Mouse (Mus musculus) T-helper 17 cell (primary cell): ENCODE measurements around the gene Tnfsf13.

Experiments used
- in situ Hi-C, 2 experiments: fragments of 300-600 bp; cut with MboI, MseI; formaldehyde crosslinking; loops; 1 replicate in 1 of 2; 2 replicates in 1 of 2; pipeline ENCODE4 v1.15.1; 2025; ENCODE audit warnings: high pct_unique_total_duplicates in 2 of 2

The Tnfsf13 gene

DNA sequence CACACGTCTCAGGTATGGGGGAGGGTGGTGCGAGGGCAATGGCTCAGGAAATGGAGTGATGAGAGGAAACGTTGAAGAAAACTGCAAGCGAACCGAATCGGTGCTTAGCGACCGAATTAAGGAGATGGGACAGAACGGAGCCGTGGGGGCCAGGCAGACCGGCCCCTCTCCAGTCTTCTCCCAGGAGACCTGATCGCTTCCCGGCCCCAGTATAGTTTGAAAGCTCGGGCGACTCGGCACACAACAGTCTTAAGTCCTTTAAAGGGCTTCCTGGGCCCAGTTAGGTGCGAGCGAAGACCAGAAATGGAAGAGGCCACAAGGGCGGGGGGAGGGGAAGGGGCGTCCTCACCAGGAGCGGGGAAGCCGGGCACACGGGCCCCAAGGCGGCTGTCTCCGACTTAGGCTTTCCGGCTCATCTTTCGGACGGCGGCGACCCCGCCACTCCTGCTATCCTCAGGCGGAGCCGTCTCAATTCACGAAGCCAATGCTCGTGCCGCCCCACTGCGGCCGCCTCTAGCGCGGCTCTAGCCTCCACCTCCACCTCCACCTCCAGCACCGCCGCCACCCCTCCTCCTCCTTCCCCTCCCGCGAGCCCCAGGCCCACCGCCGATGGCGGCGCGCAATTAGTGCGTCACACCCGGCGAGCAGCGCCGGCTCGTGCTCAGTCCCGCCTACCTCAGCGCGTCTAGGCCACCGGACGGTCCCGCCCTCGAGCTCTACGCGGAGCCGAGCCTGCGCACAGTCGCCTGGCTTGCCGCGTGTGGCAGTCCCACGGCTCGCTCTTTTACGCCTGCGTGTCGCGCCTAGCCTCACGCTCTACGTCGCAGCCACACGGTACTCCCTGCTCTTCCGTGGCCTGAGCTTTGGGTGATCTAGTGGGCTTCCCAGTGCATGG is 4.0 kb downstream of the Tnfsf13 start, which contains the start of gene Senp3:
Senp3 (minus strand) TSS at position 771 of the 895 bp plus-strand sequence.
- in situ Hi-C loops: no loop called here

- in situ Hi-C loops: no loop called here
Measured at GRCm38 (mm10) chr11:69680136-69680855, 5.3 kb downstream of the Tnfsf13 start.

DNA sequence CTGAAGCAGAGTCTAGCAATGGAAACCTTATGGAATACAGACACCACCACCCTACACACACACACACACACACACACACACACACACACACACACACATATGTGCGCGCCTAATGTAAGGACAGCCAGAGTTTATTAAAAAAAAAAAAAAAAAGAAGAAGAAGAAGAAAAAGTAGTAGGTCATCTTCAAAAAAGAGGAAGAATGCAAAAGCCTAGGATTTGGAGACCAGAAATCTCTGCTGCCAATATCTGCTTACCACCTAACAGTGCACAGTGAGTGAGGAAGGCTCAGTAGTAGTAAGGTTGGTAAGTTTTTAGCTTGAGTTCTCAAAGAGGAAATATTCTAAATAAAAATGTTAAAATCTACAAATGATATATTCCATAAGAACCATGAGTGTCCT is 6.4 kb downstream of the Tnfsf13 start:
- in situ Hi-C loops: no loop called here

DNA sequence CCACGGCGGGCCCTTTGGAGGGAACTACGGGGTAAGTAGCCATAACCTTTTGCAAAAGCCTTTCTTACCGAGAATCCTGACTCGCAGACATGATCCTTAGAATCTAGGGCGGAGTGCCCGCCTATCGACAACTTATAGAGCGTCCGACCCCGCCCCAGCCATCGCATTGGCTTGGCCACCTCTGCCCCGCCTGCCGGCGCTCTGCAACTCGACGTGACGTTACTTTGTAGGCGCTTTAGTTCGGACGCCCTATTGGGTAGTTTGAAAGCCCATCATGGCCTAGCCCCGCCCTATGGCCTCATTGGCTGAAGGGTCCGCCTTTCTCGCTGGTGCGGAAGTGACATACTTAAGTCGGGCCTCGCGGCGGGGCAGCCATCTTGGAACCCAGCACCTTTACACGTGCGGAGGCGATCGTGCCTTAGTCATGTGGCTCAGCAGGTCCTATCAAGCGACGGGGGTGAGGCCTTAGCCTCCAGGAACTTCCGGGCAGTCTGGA is 13.3 kb downstream of the Tnfsf13 start, which contains the start of gene Eif4a1:
Eif4a1 (minus strand) TSS at position 213 of the 496 bp plus-strand sequence.
- in situ Hi-C loops: loop anchor here in 1 of 2 experiments (5.0 kb wide), 1 partner anchor 570 kb away; no protein-coding TSS in a partner anchor

- in situ Hi-C loops: loop anchor here in 1 of 2 experiments (5.0 kb wide), 1 partner anchor 569 kb away; no protein-coding TSS in a partner anchor
Measured at GRCm38 (mm10) chr11:69671726-69672124, 13.9 kb downstream of the Tnfsf13 start.

GRCm38 (mm10) chr11:69670786-69671725 is 14.5 kb downstream of the Tnfsf13 start:
- in situ Hi-C loops: loop anchor here in 1 of 2 experiments (5.0 kb wide), 1 partner anchor 569 kb away; no protein-coding TSS in a partner anchor

DNA sequence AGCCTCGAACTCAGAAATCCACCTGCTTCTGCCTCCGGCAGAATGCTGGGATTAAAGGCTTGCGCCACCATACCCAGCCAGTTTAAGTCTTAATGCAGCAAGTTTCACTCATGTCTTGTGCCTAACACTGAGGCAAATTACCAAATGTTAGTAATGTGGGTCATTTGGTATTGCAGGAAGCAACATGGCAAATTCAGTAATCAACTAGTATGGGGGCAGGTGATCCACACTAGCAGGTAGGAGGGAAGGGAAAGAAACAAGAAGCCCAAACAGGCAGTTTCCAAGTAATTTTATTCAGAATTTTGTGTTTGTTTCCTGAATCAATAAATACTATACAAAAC is 18.9 kb downstream of the Tnfsf13 start:
- in situ Hi-C loops: no loop called here

- in situ Hi-C loops: no loop called here
Measured at GRCm38 (mm10) chr11:69665961-69666664, 19.5 kb downstream of the Tnfsf13 start, which contains the start of gene Cd68. Gene Cd68, minus strand, starts transcription at chr11:69666153.

GRCm38 (mm10) chr11:69665457-69665960 is 20.1 kb downstream of the Tnfsf13 start:
- in situ Hi-C loops: no loop called here

GRCm38 (mm10) chr11:69664841-69665240 is 20.7 kb downstream of the Tnfsf13 start:
- in situ Hi-C loops: no loop called here

GRCm38 (mm10) chr11:69663795-69664194 is 21.8 kb downstream of the Tnfsf13 start:
- in situ Hi-C loops: no loop called here

- in situ Hi-C loops: no loop called here
Measured at GRCm38 (mm10) chr11:69662967-69663671, 22.5 kb downstream of the Tnfsf13 start.

DNA sequence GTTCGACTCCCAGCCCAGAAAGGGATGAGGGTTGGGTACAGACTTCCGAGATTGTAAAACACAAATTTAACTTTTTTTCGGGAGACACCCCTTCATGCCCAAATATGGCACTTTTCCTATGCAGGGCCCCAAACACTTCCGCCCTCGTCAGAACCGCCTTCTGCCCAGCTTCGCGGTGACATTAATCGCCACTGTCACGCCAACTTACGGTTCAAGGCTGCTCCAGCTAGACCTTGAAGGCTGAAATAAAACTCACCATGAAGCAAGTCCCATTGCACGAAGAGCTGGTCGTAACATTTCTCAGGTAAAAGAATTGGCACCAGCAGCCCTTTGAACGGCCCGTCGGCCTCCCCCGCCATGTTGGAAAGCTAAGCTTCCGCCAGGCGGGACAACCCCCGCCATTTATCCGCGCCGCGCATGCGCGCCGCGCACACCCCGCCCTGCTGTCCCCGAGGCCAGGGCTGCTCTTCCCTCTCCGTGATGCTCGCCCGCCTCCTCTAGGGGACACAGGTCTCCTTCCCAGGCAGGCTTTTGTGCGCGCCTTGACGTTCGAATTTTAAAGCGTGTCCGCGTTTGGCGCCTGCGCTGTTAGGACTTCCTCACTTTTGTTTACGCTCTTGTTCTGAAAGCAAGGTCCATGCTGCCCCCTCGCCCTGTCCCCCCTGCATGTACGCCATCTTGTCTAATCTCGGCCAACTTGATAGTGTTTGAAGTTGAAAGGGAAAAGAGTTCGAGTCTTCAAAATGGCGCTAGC is 23.2 kb downstream of the Tnfsf13 start, which contains the start of gene Mpdu1:
Mpdu1 (minus strand) TSS at position 430 of the 754 bp plus-strand sequence.
- in situ Hi-C loops: no loop called here

DNA sequence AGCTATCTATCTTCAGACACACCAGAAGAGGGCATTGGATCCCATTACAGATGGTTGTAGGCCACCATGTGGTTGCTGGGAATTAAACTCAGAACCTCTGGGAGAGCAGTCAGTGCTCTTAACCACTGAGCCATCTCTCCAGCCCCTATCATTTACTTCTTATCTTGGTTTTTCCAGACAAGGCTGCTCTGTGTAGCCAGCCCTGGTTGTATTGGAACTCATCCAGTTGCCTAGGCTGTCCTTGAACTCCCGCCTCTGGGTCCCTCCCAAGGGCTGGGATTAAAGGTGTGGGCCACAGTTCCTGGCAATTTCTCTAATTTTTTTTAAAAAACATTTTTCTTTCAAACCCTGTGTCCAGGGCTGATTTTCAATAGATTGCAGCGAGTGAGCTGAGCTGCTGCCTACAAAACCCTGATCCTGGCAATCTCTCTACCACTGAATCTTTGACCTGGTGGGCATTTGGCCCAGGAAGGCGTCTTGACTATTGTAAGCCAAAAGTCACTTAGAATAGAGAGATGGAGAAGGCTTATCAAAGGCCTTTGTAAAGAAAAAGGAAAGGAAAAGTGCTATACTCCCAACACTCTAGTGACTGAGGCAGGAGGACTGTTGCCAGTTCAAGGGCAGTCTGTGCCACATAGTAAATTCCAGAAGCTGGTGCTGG is 24.2 kb downstream of the Tnfsf13 start:
- in situ Hi-C loops: no loop called here

DNA sequence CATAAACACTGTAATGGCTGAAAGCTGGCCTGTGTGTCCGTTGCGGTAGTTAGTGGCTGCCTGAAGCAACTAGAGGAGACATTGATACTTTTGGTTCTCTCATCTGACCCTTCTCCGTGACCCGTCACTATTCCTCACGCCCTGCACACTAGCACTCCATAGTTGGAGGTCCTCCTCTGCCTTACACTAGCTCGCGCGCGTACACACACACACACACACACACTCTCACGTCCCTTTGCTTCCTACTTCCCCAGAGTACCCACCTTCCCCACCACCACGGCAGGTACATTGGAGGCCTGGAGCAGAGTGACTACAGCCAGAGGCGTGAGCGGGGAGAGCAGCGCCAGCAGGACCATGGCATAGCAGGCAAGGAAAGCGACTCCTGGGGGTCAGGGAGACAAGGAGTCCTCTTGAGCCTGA is 28.1 kb downstream of the Tnfsf13 start:
- in situ Hi-C loops: no loop called here

GRCm38 (mm10) chr11:69656617-69657461 is 28.7 kb downstream of the Tnfsf13 start:
- in situ Hi-C loops: no loop called here

- in situ Hi-C loops: no loop called here
Measured at GRCm38 (mm10) chr11:69656065-69656455, 29.5 kb downstream of the Tnfsf13 start.
